Mouse (Mus musculus) thymus, postnatal 14 days (tissue): ENCODE results near the gene Kdm2a.

Experiments used
- DNase-seq: peaks from one replicate; pipeline ENCODE4 v3.0.0; 2021

Kdm2a gene

GRCm38 (mm10) chr19:4414631-4415030 lies 16.5 kb upstream of the Kdm2a start:
- DNase-seq = no peak

GRCm38 (mm10) chr19:4409062-4409461 lies 11.0 kb upstream of the Kdm2a start:
- DNase-seq = no peak

GRCm38 (mm10) chr19:4404840-4405239 lies 6.8 kb upstream of the Kdm2a start:
- no peak for DNase-seq

GRCm38 (mm10) chr19:4398959-4399358 lies 874 bp upstream of the Kdm2a start:
- DNase-seq = no peak

- no peak for DNase-seq
Measured at GRCm38 (mm10) chr19:4398630-4398948, 504 bp upstream of the Kdm2a start.

GRCm38 (mm10) chr19:4396998-4397797 lies 887 bp downstream of the Kdm2a start:
- peak; percentile 98 for DNase-seq

GRCm38 (mm10) chr19:4396081-4396997 lies 1.7 kb downstream of the Kdm2a start:
- DNase-seq = peak; percentile 26

GRCm38 (mm10) chr19:4387276-4387675 lies 10.8 kb downstream of the Kdm2a start:
- DNase-seq = no peak

- DNase-seq = no peak
Measured at GRCm38 (mm10) chr19:4385026-4385425, 13.1 kb downstream of the Kdm2a start.

- DNase-seq = peak; percentile 16
Measured at GRCm38 (mm10) chr19:4384322-4384721, 13.8 kb downstream of the Kdm2a start.

- DNase-seq = no peak
Measured at GRCm38 (mm10) chr19:4383306-4383705, 14.8 kb downstream of the Kdm2a start.

- peak; percentile 20 for DNase-seq
Measured at GRCm38 (mm10) chr19:4382303-4382702, 15.8 kb downstream of the Kdm2a start.

- no peak for DNase-seq
Measured at GRCm38 (mm10) chr19:4370656-4371055, 27.4 kb downstream of the Kdm2a start.

GRCm38 (mm10) chr19:4370254-4370653 lies 27.8 kb downstream of the Kdm2a start:
- no peak for DNase-seq

GRCm38 (mm10) chr19:4349455-4349854 lies 48.6 kb downstream of the Kdm2a start:
- DNase-seq = no peak

- no peak for DNase-seq
Measured at GRCm38 (mm10) chr19:4346479-4346878, 51.6 kb downstream of the Kdm2a start.

- peak; percentile 79 for DNase-seq
Measured at GRCm38 (mm10) chr19:4338162-4338561, 59.9 kb downstream of the Kdm2a start.

- DNase-seq = peak; percentile 90
Measured at GRCm38 (mm10) chr19:4333791-4334190, 64.3 kb downstream of the Kdm2a start.

GRCm38 (mm10) chr19:4333100-4333775 lies 64.8 kb downstream of the Kdm2a start:
- no peak for DNase-seq

- DNase-seq = peak; percentile 67
Measured at GRCm38 (mm10) chr19:4332653-4333052, 65.4 kb downstream of the Kdm2a start.

GRCm38 (mm10) chr19:4331273-4331672 lies 66.8 kb downstream of the Kdm2a start:
- no peak for DNase-seq

- DNase-seq = no peak
Measured at GRCm38 (mm10) chr19:4330603-4331002, 67.5 kb downstream of the Kdm2a start.

GRCm38 (mm10) chr19:4328737-4329304 lies 69.3 kb downstream of the Kdm2a start:
- DNase-seq = no peak
